Mouse (Mus musculus): ENCODE measurements at regions not wholly inside any gene's neighbourhood (a gene's known extent, or its start where the extent isn't known, plus 50 kb on each side); places are given as distances from the start of the nearest gene placed in this dataset.

DNA sequence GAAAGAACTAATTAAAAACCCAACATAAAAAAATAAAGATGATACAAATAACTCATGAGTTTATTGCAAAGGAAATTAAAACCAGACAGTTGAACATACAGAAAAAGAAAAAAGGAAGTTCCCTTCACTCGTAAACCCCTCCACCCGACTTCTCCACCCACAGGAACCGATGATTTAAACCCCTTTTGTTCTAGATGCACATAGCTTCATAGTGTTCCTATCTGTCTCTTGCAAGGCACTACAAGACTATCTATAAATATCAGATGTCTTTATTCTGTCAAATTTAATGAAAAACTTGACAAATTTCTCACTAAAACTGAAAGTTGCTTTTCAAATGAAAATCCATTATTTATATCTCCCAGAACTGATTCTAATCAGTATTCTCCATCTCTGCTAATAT is 100.2 kb downstream of the Kctd12 start:
- no peak for DNase-seq (ENCODE audit: low read depth, low spot score)

DNA sequence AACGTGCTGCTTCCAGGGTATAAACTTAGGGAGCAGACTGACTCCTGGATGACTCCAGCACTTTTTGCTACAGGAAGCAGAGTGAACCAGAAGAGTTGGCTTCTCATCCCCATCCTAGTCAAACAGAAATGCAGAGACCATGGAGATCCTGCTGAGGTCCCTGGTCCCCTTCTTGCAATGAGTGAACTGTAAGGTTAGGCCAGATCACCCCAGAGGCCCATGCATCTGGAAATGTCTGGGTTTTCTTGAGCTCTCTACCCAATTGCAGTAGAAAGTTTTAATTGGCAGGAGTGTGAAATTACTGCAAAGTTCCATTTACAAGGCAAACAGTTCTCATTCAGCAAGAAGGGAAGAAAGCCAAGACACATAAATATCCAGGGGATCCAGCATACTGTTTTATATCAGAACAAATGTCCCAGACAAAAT is 101.8 kb downstream of the Kctd12 start:
- no peak for DNase-seq (ENCODE audit: low read depth, low spot score)

DNA sequence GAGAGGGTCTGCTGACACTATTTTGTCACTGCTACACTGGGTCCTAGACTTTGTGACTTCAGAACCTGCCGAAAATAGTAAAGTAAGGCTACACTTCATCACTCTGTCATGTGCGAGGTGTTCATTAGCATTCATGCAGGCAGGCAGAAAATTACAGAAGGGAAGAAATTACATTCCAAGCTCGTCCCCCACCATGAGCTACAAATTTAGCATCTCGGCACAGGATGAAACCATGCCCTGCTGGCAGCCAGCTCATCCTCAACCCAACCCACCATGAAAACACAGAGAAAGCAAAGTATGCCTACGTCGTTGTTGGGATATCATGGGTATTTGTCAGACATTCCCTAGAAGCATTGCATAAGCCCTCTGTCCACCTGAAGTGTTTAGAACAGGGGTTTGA is 103.9 kb downstream of the Kctd12 start:
- DNase-seq (ENCODE audit: low read depth, low spot score) = no peak

DNA sequence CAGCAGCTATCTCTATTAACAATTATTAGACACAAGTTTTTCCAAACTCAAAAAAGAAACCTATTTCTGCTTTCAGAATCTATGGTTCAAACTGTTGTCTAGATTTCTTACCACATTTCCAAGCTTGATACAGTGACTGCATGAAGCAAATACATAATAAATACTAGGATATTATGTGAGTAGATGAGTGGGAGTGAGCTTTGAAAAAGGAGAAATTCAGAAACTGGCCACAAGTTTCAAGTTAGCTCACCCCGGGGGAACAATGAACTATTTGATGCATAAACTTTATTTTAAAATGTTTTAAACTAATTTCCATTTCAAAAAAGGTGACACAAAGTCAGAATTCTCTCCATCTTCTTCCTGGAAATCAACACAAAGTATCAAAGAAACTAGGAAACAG is 114.3 kb downstream of the Kctd12 start:
- no peak for DNase-seq (ENCODE audit: low read depth, low spot score)

DNA sequence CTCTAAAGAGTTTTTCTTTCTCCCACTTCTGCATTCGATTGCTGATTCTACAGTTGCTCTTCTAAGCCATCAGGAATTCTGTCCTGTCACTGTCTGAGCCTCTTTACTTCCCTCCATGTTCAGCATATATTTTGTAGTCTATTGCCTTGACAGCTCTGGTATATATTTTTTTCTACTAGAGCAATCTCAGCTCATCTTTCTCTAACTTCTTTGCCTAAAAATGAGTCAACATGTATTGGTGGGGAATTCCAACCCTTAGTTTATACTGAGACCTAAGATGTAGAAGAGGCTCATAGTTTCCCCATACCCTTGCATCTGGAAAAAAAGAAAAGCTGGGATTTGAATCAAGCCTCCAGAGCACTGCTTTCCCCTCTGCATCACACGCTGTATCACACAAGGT is 114.7 kb downstream of the Kctd12 start:
- no peak for DNase-seq (ENCODE audit: low read depth, low spot score)

DNA sequence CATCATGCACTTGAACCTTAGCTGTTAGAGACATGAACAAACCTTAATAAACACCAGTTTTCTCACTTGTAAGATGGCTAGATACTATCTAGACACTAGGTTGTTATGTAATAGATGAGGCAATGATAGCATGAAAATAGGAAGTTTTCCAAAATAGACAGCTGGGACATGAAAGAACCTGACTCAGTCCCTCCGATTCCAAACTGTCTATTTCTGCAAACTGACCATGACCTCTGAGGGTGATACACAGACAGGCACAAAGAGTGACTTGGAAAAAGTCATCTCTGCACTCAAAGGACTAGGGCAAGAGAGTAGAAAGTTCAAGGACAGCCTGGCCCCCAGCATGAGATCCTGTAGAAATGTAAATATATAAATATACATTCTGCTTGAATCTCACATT is 115.9 kb downstream of the Kctd12 start:
- no peak for DNase-seq (ENCODE audit: low read depth, low spot score)

DNA sequence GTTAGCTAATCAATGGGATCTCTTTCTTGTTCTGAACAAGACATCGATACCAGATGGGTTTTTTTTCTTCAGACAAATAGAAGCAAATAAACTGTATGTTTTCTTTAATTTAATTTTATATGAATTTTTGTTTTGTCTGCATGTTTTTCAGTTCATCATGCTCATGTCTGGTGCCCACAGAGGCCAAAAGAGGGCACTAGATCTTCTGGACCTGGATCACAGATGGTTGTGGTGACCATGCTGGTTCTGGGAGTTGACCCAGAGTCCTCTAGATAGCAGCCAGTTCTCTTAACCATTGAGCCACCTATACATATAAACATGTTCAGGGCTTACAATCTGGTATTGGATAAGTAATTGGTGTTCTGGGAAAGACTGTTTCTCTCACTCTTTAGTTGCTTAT is 120.7 kb downstream of the Kctd12 start:
- no peak for DNase-seq (ENCODE audit: low read depth, low spot score)

DNA sequence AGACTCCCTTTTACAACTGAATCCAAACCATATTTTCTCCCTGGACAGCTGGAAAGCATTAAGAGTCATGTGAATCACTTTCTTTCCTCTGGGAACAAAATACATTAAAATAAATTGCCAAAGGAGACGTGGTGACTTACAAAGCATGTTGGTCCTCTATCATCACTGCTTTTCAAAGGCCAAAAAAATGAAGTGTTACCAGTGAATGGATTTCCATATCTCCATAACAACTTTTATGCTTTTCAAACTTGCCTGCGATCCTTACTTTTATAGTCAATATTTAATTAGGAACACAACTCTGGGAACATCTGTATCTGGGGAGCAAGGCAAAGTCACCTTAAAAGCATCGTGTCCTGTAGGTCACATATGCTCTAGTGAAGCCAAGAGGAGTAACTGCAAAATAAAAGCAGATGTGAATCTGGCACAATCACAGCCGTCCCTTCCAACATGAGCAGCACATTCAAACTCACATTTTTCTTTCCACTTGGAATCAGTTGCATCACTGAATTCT is 123.0 kb downstream of the Kctd12 start:
- peak; percentile 15 for DNase-seq (ENCODE audit: low read depth, low spot score)

DNA sequence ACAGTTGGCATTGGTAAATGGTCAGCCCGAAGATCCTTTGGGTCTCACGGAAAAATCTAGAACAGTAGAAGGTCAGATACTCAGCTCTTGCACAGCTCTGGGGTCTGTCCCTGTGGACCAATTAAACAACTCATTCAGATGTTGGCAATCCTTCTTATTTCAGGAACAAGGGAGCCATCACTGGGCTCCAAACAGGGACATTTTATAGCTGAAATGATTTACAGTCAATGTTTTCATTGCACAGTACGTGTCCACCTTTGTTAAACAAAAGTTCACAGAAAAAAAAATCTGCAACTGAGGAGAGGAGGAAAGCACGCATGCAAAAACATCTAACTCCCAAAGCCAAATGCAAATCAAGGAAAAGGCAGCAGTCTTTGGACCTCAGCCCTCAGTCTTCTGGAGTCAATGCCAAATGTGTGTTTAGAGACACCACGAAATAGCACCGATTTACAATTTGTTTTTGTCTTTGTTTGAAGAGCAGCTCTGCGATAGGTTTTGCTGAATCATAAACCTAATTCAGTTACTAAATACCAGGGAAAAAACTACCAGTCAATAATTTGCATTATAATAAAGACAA is 127.1 kb downstream of the Kctd12 start:
- DNase-seq (ENCODE audit: low read depth, low spot score) = no peak

DNA sequence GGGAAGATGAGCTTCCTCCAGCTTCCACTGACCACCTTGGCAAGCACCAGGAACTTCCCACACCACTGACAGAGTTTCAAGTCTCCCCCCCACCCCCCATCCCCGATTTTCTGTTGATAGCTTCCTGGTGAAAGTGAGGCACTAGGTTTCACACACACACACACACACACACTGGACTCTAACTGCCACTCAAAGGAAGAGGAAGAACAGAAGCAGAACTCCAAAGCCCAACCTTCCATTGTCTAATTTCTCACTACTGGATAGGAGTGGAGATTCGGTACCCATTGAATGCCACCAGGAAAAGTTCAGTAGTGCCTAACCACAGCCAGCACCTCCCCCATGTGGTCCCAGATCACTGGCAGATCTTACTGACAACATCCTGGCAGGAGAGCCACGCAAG is 138.7 kb downstream of the Kctd12 start:
- DNase-seq (ENCODE audit: low read depth, low spot score) = no peak

DNA sequence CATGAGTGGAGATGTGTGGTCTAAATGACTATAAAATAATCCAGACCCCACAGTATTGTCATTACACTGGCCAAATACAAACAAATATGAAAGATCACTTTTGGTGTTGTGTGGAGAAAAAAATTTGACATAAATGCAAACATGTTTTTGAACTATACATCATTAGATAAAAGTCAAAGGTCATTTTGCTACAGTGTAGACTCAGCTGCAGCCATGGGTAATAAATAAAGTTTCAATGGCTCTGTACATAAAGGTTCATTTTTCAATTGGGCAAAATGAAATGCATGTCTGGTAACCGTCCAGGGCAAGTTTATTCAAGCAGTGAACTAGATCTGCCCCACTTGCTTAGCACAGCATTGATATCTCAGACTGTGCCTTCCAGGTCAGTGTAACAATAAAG is 144.8 kb downstream of the Kctd12 start:
- DNase-seq (ENCODE audit: low read depth, low spot score) = no peak

DNA sequence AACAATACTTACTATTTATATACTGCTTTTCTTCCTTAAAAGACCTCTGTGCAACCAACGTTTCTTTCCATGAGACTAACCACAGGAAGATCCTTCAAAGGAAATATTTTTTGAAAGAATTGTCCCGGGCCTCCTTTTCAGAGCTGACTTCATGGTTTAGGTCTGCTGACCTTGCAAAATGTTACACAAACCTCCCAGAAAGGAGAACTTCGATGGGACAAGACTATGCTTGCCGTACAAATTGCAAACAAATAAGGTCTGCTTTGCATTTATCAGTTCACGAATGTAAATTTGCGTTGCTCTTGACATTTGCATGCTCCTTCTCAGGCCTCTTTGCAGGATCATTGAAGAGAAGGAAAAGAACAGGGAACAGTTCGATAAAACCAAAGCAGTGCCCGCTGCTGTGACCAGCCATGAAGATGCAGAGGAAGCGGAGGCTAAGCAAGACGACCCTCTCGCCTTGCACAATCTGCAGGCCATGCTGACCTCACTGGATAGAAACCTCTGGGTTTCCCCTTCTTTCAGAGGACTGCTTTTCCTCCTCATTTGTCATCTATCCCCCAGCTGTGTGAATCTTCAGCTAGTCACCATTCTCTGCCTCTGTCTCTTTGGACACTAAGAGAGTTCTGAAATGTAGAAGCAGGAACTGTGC is 147.2 kb downstream of the Kctd12 start:
- no peak for DNase-seq (ENCODE audit: low read depth, low spot score)

DNA sequence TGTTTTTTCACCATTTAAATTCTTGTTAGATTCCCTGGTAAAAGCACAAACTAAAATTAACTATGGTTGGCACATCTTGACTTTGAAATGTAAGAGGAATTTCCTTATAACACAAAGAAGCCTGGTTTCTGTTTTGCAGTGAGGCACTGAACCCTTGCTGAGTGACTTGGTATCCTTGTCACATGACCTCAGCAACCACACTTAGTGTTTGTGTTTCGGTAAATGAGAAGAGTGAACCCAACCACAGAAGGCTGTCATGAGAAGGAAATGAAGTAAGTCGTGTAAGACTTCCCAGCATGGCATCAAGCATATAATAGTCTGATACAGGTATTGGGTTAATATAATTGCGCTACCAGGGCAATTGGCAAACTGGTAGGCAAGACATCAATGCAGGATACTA is 154.0 kb downstream of the Kctd12 start:
- DNase-seq (ENCODE audit: low read depth, low spot score) = no peak

DNA sequence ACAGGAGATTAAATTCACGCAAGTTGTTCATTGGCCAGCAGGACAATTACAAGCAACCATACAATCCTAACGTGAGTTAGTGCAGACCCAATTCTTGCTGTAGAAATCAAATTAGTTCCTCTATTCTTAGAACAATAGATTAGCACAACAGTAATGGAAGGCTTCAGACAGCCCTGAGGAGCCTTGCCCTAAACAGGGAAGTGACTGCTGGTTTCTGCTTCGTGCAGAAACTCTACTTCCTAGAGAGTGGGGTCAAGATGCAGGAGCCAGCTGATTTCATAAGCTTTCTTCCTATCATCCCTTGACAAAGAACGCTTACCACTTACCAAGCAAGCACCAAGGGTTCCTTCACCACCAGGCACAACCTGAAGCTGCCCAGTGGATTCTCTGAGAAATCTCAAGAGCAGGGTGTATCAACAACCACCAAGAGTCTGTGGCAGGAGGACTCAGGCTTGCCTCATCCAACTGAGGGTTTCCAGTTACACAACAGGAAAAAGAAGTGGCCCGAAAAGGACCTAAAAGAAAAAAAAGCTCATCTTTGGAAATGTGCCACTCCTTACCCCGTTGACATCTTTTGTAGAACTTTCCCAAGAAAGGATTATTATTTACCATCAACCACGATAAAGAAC is 154.6 kb downstream of the Kctd12 start:
- no peak for DNase-seq (ENCODE audit: low read depth, low spot score)

DNA sequence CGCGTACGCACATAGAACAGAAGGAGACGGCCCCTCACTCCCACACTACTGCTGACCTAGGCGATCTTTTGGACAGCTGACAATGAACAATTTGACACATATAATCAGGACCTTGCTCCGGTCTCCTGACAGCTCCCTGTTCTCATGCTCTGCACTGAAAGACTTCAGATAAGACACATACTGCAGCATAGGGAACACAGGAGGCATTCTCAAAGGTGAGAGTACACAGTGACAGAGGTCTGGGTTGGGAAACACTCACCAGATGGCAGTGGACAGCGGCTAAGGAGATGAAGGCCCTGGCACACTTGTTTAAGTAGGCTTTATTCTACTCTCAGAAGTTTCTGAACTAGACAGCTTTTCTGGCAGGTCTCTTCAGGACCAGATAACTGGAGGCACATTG is 156.9 kb downstream of the Kctd12 start:
- no peak for DNase-seq (ENCODE audit: low read depth, low spot score)

DNA sequence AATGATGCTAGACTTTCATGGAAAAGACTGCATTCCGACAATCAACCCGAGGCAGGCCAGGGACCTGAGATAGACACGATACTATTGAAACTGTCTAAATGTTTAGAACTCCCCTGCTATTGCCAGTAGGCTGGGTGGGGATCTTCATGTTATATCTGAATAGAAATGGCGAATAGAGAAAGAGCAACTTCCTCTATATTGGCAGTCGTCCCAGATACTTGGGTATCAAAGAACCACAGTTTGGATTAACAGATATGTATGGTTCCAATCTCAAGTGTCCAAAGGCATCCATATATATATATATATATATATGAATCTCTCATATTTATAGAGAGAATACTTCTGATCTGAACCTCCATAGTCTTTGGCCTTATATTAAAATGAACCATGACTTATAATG is 161.8 kb downstream of the Kctd12 start:
- no peak for DNase-seq (ENCODE audit: low read depth, low spot score)

DNA sequence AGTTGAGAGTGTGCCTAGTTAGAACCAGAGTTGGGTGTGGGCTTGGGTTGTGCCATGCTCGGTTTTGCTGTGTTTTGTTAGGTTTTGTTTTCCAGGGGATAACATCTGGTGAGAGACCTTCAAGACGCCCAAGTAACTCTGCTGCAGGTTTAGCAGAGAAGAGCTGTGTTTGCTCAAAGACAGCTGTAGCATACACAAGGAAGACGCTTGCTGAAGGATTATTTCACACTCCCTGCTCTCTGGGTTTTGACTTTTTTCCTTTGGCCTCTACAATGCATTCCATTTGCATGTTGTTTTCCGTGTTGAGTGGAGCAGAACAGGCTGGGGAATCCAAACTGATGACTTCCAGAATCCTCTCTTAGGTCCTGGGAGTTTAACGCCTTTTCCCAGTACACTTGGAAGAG is 170.8 kb downstream of the Kctd12 start:
- no peak for DNase-seq (ENCODE audit: low read depth, low spot score)

DNA sequence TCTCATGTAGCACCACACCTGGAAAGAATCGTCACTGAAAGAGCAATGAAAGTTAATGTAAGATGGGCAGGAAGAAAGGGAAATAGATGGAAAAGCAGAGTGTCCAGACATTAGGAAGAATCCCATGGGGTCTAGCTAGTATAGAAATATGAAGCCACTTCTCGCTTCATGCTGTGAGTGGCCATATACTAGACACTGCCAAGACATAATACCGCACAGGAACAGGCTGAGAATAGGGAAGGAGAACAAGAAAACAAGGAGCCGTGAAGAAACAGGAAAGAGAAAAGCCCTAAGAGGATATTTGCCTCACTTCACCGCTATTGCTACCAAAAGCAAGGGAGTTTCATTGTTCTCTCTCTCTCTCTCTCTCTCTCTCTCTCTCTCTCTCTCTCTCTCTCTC is 171.4 kb downstream of the Kctd12 start:
- DNase-seq (ENCODE audit: low read depth, low spot score) = no peak

DNA sequence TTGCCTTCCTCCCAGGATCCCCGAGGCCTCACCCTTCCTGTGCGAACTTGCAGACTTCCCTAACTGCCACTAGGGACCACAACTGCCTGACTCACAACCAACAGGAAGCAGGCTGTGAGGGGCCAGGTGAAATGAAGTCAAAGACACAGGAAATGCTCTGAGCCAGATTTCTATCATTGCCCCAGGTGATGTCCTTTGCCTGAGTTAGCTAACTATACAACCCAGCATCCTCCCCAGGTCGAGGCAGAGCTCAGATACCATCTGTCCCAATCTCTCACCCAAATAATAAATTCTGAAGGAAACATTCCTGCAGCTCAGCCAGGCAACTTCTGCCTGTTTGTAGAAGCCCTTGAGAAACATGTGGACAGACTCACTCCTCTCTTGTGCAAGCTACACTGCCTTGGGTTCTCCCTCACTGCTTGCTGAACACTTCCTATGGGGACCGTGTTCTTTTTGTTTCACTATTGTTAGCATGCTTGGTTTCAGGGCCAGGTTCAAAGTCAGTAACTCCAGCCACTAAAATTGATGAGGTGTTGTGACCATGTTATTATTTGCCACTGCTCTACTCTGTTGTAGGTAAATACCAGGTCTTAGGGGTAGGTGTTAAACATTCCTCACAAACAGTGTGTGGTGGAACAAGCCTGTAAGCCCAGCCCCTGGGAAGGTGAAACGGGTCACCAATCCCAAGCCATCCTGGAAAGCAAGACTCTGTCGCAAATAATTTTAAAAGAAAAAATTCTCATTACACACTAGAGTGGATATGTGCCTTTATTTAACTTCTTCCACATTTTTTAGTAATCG is 172.1 kb downstream of the Kctd12 start:
- DNase-seq (ENCODE audit: low read depth, low spot score) = no peak

DNA sequence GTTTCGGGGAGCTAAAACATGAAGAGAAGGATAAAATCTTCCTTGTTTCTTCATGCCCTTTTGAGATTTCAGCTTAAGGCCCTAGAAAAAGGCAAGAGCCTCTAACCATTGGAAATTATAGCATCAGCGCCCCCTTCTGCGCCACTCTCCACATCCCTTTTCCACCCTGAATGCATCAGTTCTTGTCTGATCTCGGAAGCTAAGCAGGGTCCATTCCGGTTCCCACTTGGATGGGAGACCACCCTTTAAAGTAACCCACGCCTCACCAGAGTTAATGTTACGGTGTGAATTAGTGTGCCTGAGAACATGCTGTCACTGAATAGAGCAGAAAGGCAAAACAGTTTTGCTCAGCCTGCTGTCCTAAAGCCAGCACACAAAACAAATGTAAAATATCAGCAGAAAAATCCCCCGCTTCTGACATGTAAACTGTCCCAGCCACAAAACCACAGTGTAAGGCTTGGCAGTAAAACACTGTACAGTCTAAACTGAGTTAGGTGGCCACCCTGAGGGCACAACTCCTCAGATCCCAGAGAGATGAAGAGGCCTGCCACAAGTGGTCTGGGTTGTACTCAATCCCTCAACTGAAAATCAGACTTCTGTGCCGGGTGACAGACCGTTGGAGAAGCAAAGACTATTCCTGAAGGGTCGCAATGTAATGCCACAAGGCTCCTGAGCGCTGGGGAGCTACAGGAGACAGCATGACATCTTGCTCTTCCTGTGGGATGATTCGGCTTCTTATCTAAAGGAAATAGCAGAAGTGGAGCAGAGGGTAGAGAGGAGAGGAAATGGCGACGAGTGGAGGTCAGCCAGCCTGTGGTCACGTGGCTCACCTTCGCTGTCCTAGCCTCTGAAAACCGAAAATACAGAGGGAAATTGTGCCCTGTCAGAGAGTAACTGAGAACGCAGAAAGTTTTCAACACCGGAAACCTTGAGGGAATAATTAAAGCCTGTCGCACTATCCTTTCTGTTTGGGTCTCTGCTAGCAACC is 176.2 kb downstream of the Kctd12 start:
- DNase-seq (ENCODE audit: low read depth, low spot score) = peak; percentile 18

DNA sequence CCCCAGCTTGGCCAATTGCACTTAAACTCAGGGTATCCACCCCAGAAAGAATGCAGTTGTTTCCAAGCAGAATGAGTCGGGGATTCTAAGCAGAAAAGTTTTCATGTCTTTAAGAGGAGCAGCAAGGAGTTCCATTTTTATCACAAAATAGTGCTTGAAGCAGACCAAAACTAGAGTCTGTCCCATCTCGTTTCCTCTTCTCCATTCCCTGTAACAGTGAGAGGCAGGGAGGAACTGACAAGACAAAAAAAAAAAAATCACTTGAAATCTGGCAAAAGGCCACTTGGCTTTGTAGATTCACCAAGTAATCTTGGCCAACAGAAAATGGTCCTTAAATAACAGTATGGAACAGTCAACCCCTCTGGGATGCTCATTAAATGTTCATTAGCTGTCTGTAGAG is 186.8 kb downstream of the Kctd12 start:
- no peak for DNase-seq (ENCODE audit: low read depth, low spot score)

All from 3T3-L1 (cell line).